Mouse (Mus musculus) layer of hippocampus, postnatal 14 days (tissue): ENCODE measurements around the gene Ptgds. TPM values are rescaled to one million over a fixed set of nuclear protein-coding genes. Genes with fewer than 3 reads are reported as not detected.

Source experiments
- DNase-seq, 2 experiments: peaks; one replicate each; pipeline ENCODE4 v3.0.0; 2021 to 2022; ENCODE audit warnings: low spot score in 2 of 2, mixed read lengths in 1 of 2
- total RNA-seq, 2 experiments: library from RNA; stranded (reverse); gene quantifications; 2 replicates each; pipeline ENCODE4 v1.2.3; 2021

Gene Ptgds
- total RNA-seq, 2 experiments from 2014 or later = 234 to 420 TPM

GRCm38 (mm10) chr2:25484901-25485647 is 15.2 kb upstream of the Ptgds start:
- no peak for DNase-seq

- no peak for DNase-seq
Measured at GRCm38 (mm10) chr2:25482969-25483368, 13.1 kb upstream of the Ptgds start.

GRCm38 (mm10) chr2:25480541-25480940 is 10.7 kb upstream of the Ptgds start:
- DNase-seq = no peak

- peak in 1 of 2 experiments; percentile 58 for DNase-seq
Measured at GRCm38 (mm10) chr2:25479551-25480311, 9.9 kb upstream of the Ptgds start.

GRCm38 (mm10) chr2:25477967-25478675 is 8.3 kb upstream of the Ptgds start:
- DNase-seq = peak in 1 of 2 experiments; percentile 64

- no peak for DNase-seq
Measured at GRCm38 (mm10) chr2:25477541-25477940, 7.7 kb upstream of the Ptgds start.

GRCm38 (mm10) chr2:25472550-25472949 is 2.7 kb upstream of the Ptgds start:
- no peak for DNase-seq

- DNase-seq = peak in 1 of 2 experiments; percentile 31
Measured at GRCm38 (mm10) chr2:25468962-25469915, 607 bp downstream of the Ptgds start.

- no peak for DNase-seq
Measured at GRCm38 (mm10) chr2:25467606-25468303, 2.1 kb downstream of the Ptgds start.

GRCm38 (mm10) chr2:25465816-25466635 is 3.8 kb downstream of the Ptgds start:
- no peak for DNase-seq

- no peak for DNase-seq
Measured at GRCm38 (mm10) chr2:25465256-25465655, 4.6 kb downstream of the Ptgds start.

GRCm38 (mm10) chr2:25463630-25464029 is 6.2 kb downstream of the Ptgds start:
- DNase-seq = no peak

GRCm38 (mm10) chr2:25461407-25461806 is 8.4 kb downstream of the Ptgds start:
- DNase-seq = no peak

- peak; percentile 91 to 93 for DNase-seq
Measured at GRCm38 (mm10) chr2:25460551-25461309, 9.1 kb downstream of the Ptgds start, which contains the start of gene Paxx. TSS of gene Paxx (minus strand) at chr2:25461094.

- peak in 1 of 2 experiments; percentile 27 for DNase-seq
Measured at GRCm38 (mm10) chr2:25460135-25460534, 9.7 kb downstream of the Ptgds start.

GRCm38 (mm10) chr2:25458911-25459310 is 10.9 kb downstream of the Ptgds start:
- DNase-seq = no peak

- no peak for DNase-seq
Measured at GRCm38 (mm10) chr2:25457022-25457896, 12.6 kb downstream of the Ptgds start.
